ENCODE assay signal across 8 mouse cellular contexts in the genomic region with DNA sequence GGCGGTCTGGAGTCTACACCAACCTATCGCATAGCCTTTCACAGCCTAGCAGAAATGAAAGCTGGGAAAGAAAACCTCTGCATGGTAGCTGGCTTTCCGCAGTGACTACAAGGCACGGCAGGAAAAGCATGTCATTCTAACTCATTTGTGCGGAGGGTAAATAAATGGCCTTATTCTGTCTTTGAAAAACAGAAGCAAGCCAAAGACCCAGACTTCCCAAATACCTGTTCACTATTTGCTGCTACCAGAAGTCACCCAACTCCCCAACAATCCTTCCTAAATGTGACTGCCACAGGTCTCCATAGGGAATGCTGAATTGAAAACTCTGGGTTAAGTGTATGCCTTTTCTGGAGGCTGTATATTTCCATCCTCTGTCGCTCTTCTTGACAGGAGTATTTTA.
DNase-seq lines count a peak whose midpoint lies in the region; ATAC-seq and TF ChIP-seq lines count a peak whose summit lies in the region.

No protein-coding gene starts in this region.

- H3K9ac ChIP-seq in kidney, embryonic 14.5 days (ENCODE audit: low read depth, low read length), result peak overlapping the region; percentile 54; the same call in 1 of the 2 replicates
- H3K9ac ChIP-seq in embryonic facial prominence, embryonic 11.5 days (replicated peaks; ENCODE audit: low read length), result peak overlapping the region; percentile 68
- peak overlapping the region; percentile 67 for H3K9ac ChIP-seq in neural tube, embryonic 15.5 days (replicated peaks)

- H3K9me3 ChIP-seq in kidney, embryonic 14.5 days (ENCODE audit: control insufficient read depth, low read length), result no peaks in the 10 kb centered on the region
- H3K9me3 ChIP-seq in embryonic facial prominence, embryonic 11.5 days (replicated peaks; ENCODE audit: control insufficient read depth, low read length), result no peaks in the 10 kb centered on the region
- H3K9me3 ChIP-seq in limb, embryonic 10.5 days (replicated peaks), result no peaks in the 10 kb centered on the region
- H3K9me3 ChIP-seq in neural tube, embryonic 15.5 days (replicated peaks), result no peaks in the 10 kb centered on the region

- no peak for DNase-seq in kidney, adult 8-10 months
- DNase-seq in embryonic facial prominence, embryonic 11.5 days (ENCODE audit: low spot score), result peak; percentile 47
- DNase-seq in limb, embryonic 10.5 days (ENCODE audit: low spot score), result peak; percentile 35
- DNase-seq in thymus, adult 2 months, result no peak
- DNase-seq in adrenal gland, postnatal 36 days, result no peak

- H3K4me1 ChIP-seq in kidney, embryonic 14.5 days (ENCODE audit: control insufficient read depth, insufficient read depth, low read length), result no peaks in the 10 kb centered on the region
- no peaks in the 10 kb centered on the region for H3K4me1 ChIP-seq in embryonic facial prominence, embryonic 11.5 days (ENCODE audit: control insufficient read depth, insufficient read depth, low read length)
- peaks cover 10% of the 10 kb centered on the region for H3K4me1 ChIP-seq in limb, embryonic 10.5 days
- H3K4me1 ChIP-seq in neural tube, embryonic 15.5 days, result peaks cover 18% of the 10 kb centered on the region
- peaks cover 4% of the 10 kb centered on the region; the same call in 1 of the 2 replicates for H3K4me1 ChIP-seq in thymus, adult 2 months (replicated peaks; ENCODE audit: control insufficient read depth, insufficient read depth, low read length)

- no peaks in the 10 kb centered on the region for H3K36me3 ChIP-seq in kidney, embryonic 14.5 days (ENCODE audit: control insufficient read depth, insufficient read depth, low read length)
- no peaks in the 10 kb centered on the region for H3K36me3 ChIP-seq in embryonic facial prominence, embryonic 11.5 days (replicated peaks; ENCODE audit: control insufficient read depth, insufficient read depth, low read depth, low read length)
- no peaks in the 10 kb centered on the region for H3K36me3 ChIP-seq in limb, embryonic 10.5 days
- H3K36me3 ChIP-seq in neural tube, embryonic 15.5 days, result no peaks in the 10 kb centered on the region
- no peaks in the 10 kb centered on the region for H3K36me3 ChIP-seq in thymus, adult 2 months (ENCODE audit: control insufficient read depth, insufficient read depth, low read length)

- TF ChIP-seq CTCF in thymus, adult 2 months (IDR thresholded peaks at IDR 0.05; ENCODE audit: borderline replicate concordance, control insufficient read depth, extremely low read depth, insufficient read depth, low read length, poor library complexity), result no peak

- H3K4me3 ChIP-seq in kidney, embryonic 14.5 days (ENCODE audit: low read length), result peak overlapping the region; percentile 57
- peak overlapping the region; percentile 47 for H3K4me3 ChIP-seq in embryonic facial prominence, embryonic 11.5 days (ENCODE audit: low read depth, low read length)
- H3K4me3 ChIP-seq in limb, embryonic 10.5 days, result peak overlapping the region; percentile 58
- peak overlapping the region; percentile 52 for H3K4me3 ChIP-seq in neural tube, embryonic 15.5 days (replicated peaks)
- no peak overlapping the region for H3K4me3 ChIP-seq in thymus, adult 2 months (ENCODE audit: control insufficient read depth, insufficient read depth, low read length)

- WGBS in kidney, embryonic 14.5 days, result 16% methylated on average over 6 of the region's 6 CpGs
- WGBS in embryonic facial prominence, embryonic 11.5 days, result 21% methylated on average over 6 of the region's 6 CpGs
- WGBS in limb, embryonic 10.5 days, result 40% methylated on average over 6 of the region's 6 CpGs
- WGBS in neural tube, embryonic 15.5 days, result 2% methylated on average over 6 of the region's 6 CpGs
- WGBS in thymus, adult 2 months, result 33% methylated on average over 6 of the region's 6 CpGs

- no peak for TF ChIP-seq POLR2A in thymus, adult 2 months (IDR thresholded peaks at IDR 0.05; ENCODE audit: control insufficient read depth, extremely low read depth, insufficient read depth, low read length, poor library complexity)

- H3K27me3 ChIP-seq in kidney, embryonic 14.5 days (ENCODE audit: control insufficient read depth, insufficient read depth, low read length), result no peaks in the 10 kb centered on the region
- H3K27me3 ChIP-seq in embryonic facial prominence, embryonic 11.5 days (ENCODE audit: control insufficient read depth, insufficient read depth, low read length), result no peaks in the 10 kb centered on the region
- no peaks in the 10 kb centered on the region for H3K27me3 ChIP-seq in limb, embryonic 10.5 days (ENCODE audit: low read depth, poor library complexity, severe bottlenecking)
- no peaks in the 10 kb centered on the region for H3K27me3 ChIP-seq in neural tube, embryonic 15.5 days (replicated peaks)
- H3K27me3 ChIP-seq in thymus, adult 2 months (ENCODE audit: control insufficient read depth, insufficient read depth, low read length), result no peaks in the 10 kb centered on the region

- ATAC-seq in kidney, embryonic 14.5 days (ENCODE audit: low FRiP score, low TSS enrichment), result no peak
- ATAC-seq in embryonic facial prominence, embryonic 11.5 days (replicated peaks; ENCODE audit: insufficient number of reproducible peaks, low FRiP score, low TSS enrichment, low read depth), result no peak
- ATAC-seq in neural tube, embryonic 15.5 days (ENCODE audit: low FRiP score), result no peak
- no peak for ATAC-seq in monocyte, adult 5-6 weeks (replicated peaks; ENCODE audit: insufficient number of reproducible peaks, low FRiP score, low TSS enrichment, poor library complexity, severe bottlenecking)

- H3K27ac ChIP-seq in kidney, embryonic 14.5 days (ENCODE audit: low read depth, low read length), result no peak overlapping the region
- no peak overlapping the region for H3K27ac ChIP-seq in embryonic facial prominence, embryonic 11.5 days (replicated peaks; ENCODE audit: low read depth, low read length)
- peak overlapping the region; percentile 86 for H3K27ac ChIP-seq in limb, embryonic 10.5 days
- peak overlapping the region; percentile 98 for H3K27ac ChIP-seq in neural tube, embryonic 15.5 days (replicated peaks)
- H3K27ac ChIP-seq in thymus, adult 2 months (ENCODE audit: control insufficient read depth, insufficient read depth, low read length), result no peak overlapping the region

- peak overlapping the region; percentile 60 for H3K4me2 ChIP-seq in kidney, embryonic 14.5 days (replicated peaks; ENCODE audit: low read depth, low read length)
- peak overlapping the region; percentile 40 for H3K4me2 ChIP-seq in embryonic facial prominence, embryonic 11.5 days (ENCODE audit: low read depth, low read length)
- peak overlapping the region; percentile 58 for H3K4me2 ChIP-seq in neural tube, embryonic 15.5 days

Comparison
In these comparisons a context has a peak if more than half of its experiments do, and no peak if none do; other contexts are left out.
1. H3K27ac ChIP-seq: peak in limb, embryonic 10.5 days (single experiment) and neural tube, embryonic 15.5 days (single experiment); none in kidney, embryonic 14.5 days (single experiment), embryonic facial prominence, embryonic 11.5 days (single experiment) and thymus, adult 2 months (single experiment).
2. DNase-seq: peak in embryonic facial prominence, embryonic 11.5 days (single experiment) and limb, embryonic 10.5 days (single experiment); none in kidney, adult 8-10 months (0 of 2), thymus, adult 2 months (single experiment) and adrenal gland, postnatal 36 days (0 of 2).
3. Peak in every context shown above with its lines, with median percentiles within 50 percentile points of each other: H3K4me2 ChIP-seq and H3K9ac ChIP-seq.